Mouse (Mus musculus) embryonic fibroblast, embryonic 13.5 days (primary cell): ENCODE data around the gene Trank1. TPM values are rescaled to one million over a fixed set of nuclear protein-coding genes. Genes with fewer than 3 reads are reported as not detected.

ENCODE experiments used
- H3K27ac ChIP-seq: 2 replicates; pipeline ENCODE4 v1.5.1; 2012; ENCODE audit warnings: low read length, control low read depth, inconsistent platforms; ENCODE audit not compliant: insufficient read depth
- H3K4me1 ChIP-seq: 2 replicates; pipeline ENCODE4 v1.6.1; 2011; ENCODE audit warnings: low read length; ENCODE audit not compliant: control insufficient read depth, insufficient read depth
- H3K4me3 ChIP-seq: 2 replicates; pipeline ENCODE4 v1.5.1; 2011; ENCODE audit warnings: mild to moderate bottlenecking, control low read depth, low read length; ENCODE audit not compliant: insufficient read depth
- CTCF ChIP-seq: IDR thresholded peaks from 2 replicates; pipeline ENCODE4 v1.5.1; 2011; ENCODE audit warnings: mild to moderate bottlenecking, control low read depth, low read length, moderate library complexity, borderline replicate concordance; ENCODE audit not compliant: insufficient read depth
- POLR2A ChIP-seq: IDR thresholded peaks from 2 replicates; pipeline ENCODE4 v1.6.1; 2011; ENCODE audit warnings: low read depth, mild to moderate bottlenecking, control low read depth, low read length, moderate library complexity
- polyA plus RNA-seq: library from polyadenylated mRNA; stranded (reverse); fragments of >200 nt; gene quantifications from 2 replicates; pipeline ENCODE4 v1.2.4, GENCODE M21; 2011; ENCODE audit warnings: low read depth; ENCODE audit not compliant: missing spikeins, insufficient read length

Trank1 gene
- polyA plus RNA-seq, 1 experiment = not detected

GRCm38 (mm10) chr9:111412471-111413160, 101.1 kb downstream of the Trank1 start:
- H3K4me1 ChIP-seq = no peaks in the 10 kb centered on the region
- no peak overlapping the region for H3K4me3 ChIP-seq
- TF ChIP-seq CTCF (no peak), POLR2A (no peak)
- no peak overlapping the region for H3K27ac ChIP-seq

- no peak overlapping the region for H3K27ac ChIP-seq
These were observed 110.3 kb downstream of the Trank1 start for GRCm38 (mm10) chr9:111421862-111422261.

GRCm38 (mm10) chr9:111422567-111422966, 111.0 kb downstream of the Trank1 start:
- TF ChIP-seq CTCF (no peak), POLR2A (no peak)
- Histone ChIP-seq H3K4me3 (no peak overlapping the region), H3K27ac (no peak overlapping the region)

More at GRCm38 (mm10) chr9:111421862-111422261, 110.3 kb downstream of the Trank1 start:
- TF ChIP-seq CTCF (no peak), POLR2A (no peak)
- H3K4me1 ChIP-seq = no peaks in the 10 kb centered on the region
- H3K4me3 ChIP-seq = no peak overlapping the region

GRCm38 (mm10) chr9:111425113-111425512, 113.6 kb downstream of the Trank1 start:
- H3K4me1 ChIP-seq = peaks cover 4% of the 10 kb centered on the region; the same call in 1 of the 2 replicates
- H3K27ac ChIP-seq = no peak overlapping the region
- no peak overlapping the region for H3K4me3 ChIP-seq
- TF ChIP-seq POLR2A (no peak), CTCF (no peak)

More at GRCm38 (mm10) chr9:111422567-111422966, 111.0 kb downstream of the Trank1 start:
- H3K4me1 ChIP-seq = no peaks in the 10 kb centered on the region

- Histone ChIP-seq H3K4me3 (no peak overlapping the region), H3K4me1 (peaks cover 5% of the 10 kb centered on the region; the same call in 1 of the 2 replicates)
- no peak for TF ChIP-seq CTCF
- TF ChIP-seq POLR2A = no peak
These were observed 114.4 kb downstream of the Trank1 start for GRCm38 (mm10) chr9:111425952-111426351.

GRCm38 (mm10) chr9:111427891-111428555, 116.5 kb downstream of the Trank1 start:
- H3K4me1 ChIP-seq = peaks cover 5% of the 10 kb centered on the region; the same call in 1 of the 2 replicates
- TF ChIP-seq CTCF (no peak), POLR2A (no peak)
- H3K4me3 ChIP-seq = no peak overlapping the region
- H3K27ac ChIP-seq = no peak overlapping the region

More at GRCm38 (mm10) chr9:111425952-111426351, 114.4 kb downstream of the Trank1 start:
- H3K27ac ChIP-seq = no peak overlapping the region

GRCm38 (mm10) chr9:111428698-111429362, 117.3 kb downstream of the Trank1 start:
- peaks cover 5% of the 10 kb centered on the region; the same call in 1 of the 2 replicates for H3K4me1 ChIP-seq
- no peak overlapping the region for H3K4me3 ChIP-seq
- H3K27ac ChIP-seq = no peak overlapping the region
- TF ChIP-seq CTCF = no peak
- TF ChIP-seq POLR2A = no peak

GRCm38 (mm10) chr9:111429363-111429750, 117.8 kb downstream of the Trank1 start:
- Histone ChIP-seq H3K27ac (no peak overlapping the region), H3K4me3 (no peak overlapping the region), H3K4me1 (peaks cover 5% of the 10 kb centered on the region; the same call in 1 of the 2 replicates)
- TF ChIP-seq POLR2A = no peak
- TF ChIP-seq CTCF = no peak

GRCm38 (mm10) chr9:111435429-111435828, 123.9 kb downstream of the Trank1 start:
- Histone ChIP-seq H3K4me3 (no peak overlapping the region), H3K4me1 (no peaks in the 10 kb centered on the region), H3K27ac (no peak overlapping the region)
- TF ChIP-seq CTCF (no peak), POLR2A (no peak)
